Mouse (Mus musculus): ENCODE data around the gene Fosl2. TPM values are rescaled to one million over a fixed set of nuclear protein-coding genes. Genes with fewer than 3 reads are reported as not detected.

Fosl2 gene
- polyA plus RNA-seq, 1 experiment from 2014 or later, result 6.2 TPM

DNA sequence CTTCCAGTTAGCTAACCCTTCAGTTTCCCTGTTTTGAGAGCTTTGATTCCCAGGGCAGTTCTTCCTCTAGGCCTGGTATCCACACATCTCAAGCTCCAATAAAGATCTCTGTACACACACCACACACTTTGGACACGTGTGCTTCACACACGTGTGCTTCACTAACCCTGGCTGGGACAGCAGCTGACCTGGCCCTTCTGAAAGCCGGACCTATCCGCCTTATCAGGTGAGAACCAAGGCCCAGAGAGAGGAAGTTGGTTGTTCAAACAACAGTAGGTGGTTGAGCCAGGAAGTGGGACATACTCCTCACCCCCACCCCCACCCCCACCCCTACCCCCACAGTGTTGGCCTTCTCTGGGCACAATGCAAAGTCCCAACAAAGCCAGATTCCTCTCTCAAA lies 24.9 kb upstream of the Fosl2 start:
- no peak for ATAC-seq (replicated peaks; ENCODE audit: low FRiP score)
- 84% methylated on average over 4 of the region's 4 CpGs for WGBS
- no peaks in the 10 kb centered on the region for H3K9me3 ChIP-seq (replicated peaks)

DNA sequence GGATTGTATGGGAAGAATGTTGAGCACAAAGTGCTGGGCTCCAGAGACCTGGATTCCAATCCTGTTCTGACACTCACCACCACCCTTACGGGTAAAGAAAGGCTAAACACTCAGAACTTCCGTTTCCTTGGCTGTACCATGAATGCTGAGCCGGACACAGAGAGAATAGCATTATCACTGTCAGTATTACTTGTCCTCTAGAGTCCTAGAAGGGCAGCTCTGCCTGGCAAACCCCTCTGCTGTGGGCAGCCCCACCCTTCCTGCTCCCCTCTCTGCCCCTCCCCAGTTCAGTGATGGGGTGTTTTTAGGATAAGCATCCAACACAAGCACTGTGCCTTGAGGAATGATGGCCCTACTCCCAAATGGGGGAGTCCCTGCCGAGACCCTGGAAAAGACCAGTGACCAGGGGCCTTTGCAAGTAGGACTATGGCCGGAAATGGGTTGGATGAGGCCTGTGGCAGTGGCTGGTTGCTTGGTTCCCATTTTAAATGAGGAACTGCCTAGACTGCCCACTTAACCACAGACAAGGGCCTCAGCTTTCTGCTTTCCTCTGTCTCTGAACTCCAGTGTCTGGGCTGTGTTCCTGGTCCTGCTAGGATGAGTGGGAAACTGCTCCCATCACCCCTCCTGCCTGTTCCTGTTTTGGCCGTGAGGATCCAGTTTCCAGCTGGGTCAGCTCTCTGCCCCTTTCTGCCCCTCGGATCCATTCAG lies 23.2 kb upstream of the Fosl2 start:
- H3K9ac ChIP-seq, result no peak overlapping the region
- no peak overlapping the region for H3K27ac ChIP-seq
- H3K4me3 ChIP-seq (replicated peaks), result no peak overlapping the region
- WGBS, result 73% methylated on average over 7 of the region's 7 CpGs
- no peaks in the 10 kb centered on the region for H3K4me1 ChIP-seq
- H3K27me3 ChIP-seq, result no peaks in the 10 kb centered on the region; the same call in 1 of the 2 replicates
- no peaks in the 10 kb centered on the region for H3K9me3 ChIP-seq (replicated peaks)
- ATAC-seq (replicated peaks; ENCODE audit: low FRiP score), result no peak
- no peak overlapping the region for H3K4me2 ChIP-seq
- no peaks in the 10 kb centered on the region for H3K36me3 ChIP-seq

More for the DNA sequence above, 24.9 kb upstream of the Fosl2 start:
- Histone ChIP-seq H3K4me1 (no peaks in the 10 kb centered on the region), H3K36me3 (no peaks in the 10 kb centered on the region), H3K27ac (no peak overlapping the region), H3K27me3 (no peaks in the 10 kb centered on the region; the same call in 1 of the 2 replicates), H3K4me2 (no peak overlapping the region), H3K9ac (no peak overlapping the region), H3K4me3 (replicated peaks) (no peak overlapping the region)

DNA sequence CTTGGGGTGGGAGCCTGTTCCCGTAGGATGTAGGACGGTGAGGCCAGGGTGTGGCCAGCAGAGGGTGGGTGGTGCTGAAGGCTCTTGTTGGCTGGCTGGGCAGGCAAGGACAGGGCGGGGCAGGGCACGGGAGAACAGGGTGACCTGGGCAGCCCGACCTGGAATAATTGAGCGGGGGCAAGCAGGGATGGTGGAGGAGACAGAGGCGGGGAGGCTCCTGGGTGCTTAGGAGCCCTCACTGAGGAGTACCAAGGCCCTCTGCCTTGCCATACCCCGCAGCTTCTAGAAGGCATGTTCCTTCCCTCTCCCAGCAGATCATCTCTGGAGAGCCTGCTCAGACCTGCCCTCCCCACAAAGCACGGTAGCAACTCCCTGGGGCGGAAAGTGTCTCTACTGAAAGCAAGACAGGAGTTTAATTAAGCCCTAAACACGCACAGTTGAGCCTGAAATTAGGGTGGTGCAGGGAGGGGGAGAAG lies 14.7 kb upstream of the Fosl2 start:
- Histone ChIP-seq H3K9ac (no peak overlapping the region), H3K36me3 (no peaks in the 10 kb centered on the region), H3K4me3 (replicated peaks) (no peak overlapping the region), H3K9me3 (replicated peaks) (no peaks in the 10 kb centered on the region), H3K27me3 (peaks cover 13% of the 10 kb centered on the region; the same call in 1 of the 2 replicates), H3K27ac (no peak overlapping the region), H3K4me2 (peak overlapping the region; percentile 9; the same call in 1 of the 2 replicates), H3K4me1 (peaks cover 13% of the 10 kb centered on the region)
- peak; percentile 71 for ATAC-seq (replicated peaks; ENCODE audit: low FRiP score)
- 43% methylated on average over 11 of the region's 11 CpGs for WGBS

DNA sequence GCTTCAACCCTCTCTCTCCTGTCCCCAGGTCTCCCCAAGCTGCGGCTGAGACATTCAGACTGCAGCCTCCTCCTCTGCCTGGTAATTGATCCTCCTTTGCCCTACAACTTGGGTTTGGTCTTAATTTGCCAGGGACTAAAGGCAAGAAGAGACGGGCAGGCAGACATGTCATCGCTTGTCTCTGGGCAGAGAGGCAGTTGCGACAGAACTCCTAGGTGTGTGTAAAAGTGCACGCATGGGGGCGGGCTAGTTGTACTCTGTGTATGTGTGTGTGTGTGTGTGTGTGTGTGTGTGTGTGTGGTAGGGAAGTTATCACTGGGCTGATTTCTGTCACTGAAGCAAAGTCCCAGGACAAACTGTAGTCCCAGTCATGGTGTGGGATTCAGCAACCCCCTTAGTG lies 13.7 kb upstream of the Fosl2 start:
- H3K4me2 ChIP-seq, result no peak overlapping the region
- ATAC-seq (replicated peaks; ENCODE audit: low FRiP score), result no peak
- WGBS, result 73% methylated on average over 6 of the region's 6 CpGs
- H3K27ac ChIP-seq, result no peak overlapping the region
- no peak overlapping the region for H3K4me3 ChIP-seq (replicated peaks)
- H3K27me3 ChIP-seq, result peaks cover 13% of the 10 kb centered on the region; the same call in 1 of the 2 replicates
- no peaks in the 10 kb centered on the region for H3K36me3 ChIP-seq
- no peak overlapping the region for H3K9ac ChIP-seq
- H3K4me1 ChIP-seq, result peaks cover 13% of the 10 kb centered on the region
- H3K9me3 ChIP-seq (replicated peaks), result no peaks in the 10 kb centered on the region

DNA sequence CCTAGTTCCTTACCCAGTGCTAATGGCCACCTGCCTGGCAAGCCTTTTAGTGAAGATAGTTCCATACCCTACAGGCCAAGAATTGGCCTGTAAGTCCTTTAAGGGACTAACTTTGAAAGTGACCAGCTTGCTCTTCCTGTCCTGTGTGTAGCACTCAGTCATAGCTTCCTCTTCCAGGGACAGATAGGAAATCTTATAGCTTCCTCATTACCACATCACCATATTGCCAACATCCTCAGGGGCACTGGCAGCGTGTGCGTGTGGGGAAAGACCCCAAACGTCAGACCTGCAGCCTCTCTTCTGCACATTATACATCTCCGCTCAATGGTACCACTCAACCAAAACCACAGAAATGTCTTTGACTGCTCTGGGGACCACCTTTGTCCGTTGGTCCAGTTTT lies 13.2 kb upstream of the Fosl2 start:
- WGBS, result 86% methylated on average over 5 of the region's 5 CpGs
- H3K36me3 ChIP-seq, result no peaks in the 10 kb centered on the region
- H3K9me3 ChIP-seq (replicated peaks), result no peaks in the 10 kb centered on the region
- H3K4me2 ChIP-seq, result no peak overlapping the region
- H3K4me3 ChIP-seq (replicated peaks), result no peak overlapping the region
- H3K27me3 ChIP-seq, result peaks cover 13% of the 10 kb centered on the region; the same call in 1 of the 2 replicates
- H3K4me1 ChIP-seq, result peaks cover 13% of the 10 kb centered on the region
- no peak overlapping the region for H3K9ac ChIP-seq
- ATAC-seq (replicated peaks; ENCODE audit: low FRiP score), result no peak
- no peak overlapping the region for H3K27ac ChIP-seq

DNA sequence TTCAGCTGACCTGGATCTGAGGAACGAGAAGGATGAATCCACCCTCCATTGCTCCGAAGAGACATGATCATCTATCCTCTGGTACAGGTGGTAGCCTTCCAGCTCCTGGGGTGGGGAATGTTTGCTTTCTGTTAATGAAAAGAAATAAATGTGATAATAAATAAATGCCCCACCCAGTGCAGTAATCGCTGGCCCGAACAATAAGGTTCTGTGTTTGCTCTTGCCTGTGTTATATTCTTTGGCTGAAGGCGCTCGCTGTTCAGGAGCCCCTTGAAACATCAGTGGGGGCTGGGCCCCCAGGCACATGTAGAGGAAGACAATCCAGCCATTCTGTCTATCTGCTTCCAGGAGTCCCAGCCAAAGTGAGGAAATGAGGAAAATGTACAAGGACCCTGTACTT lies 10.6 kb upstream of the Fosl2 start:
- H3K27ac ChIP-seq, result no peak overlapping the region
- H3K36me3 ChIP-seq, result no peaks in the 10 kb centered on the region
- H3K4me1 ChIP-seq, result peaks cover 13% of the 10 kb centered on the region
- peaks cover 9% of the 10 kb centered on the region; the same call in 1 of the 2 replicates for H3K27me3 ChIP-seq
- H3K9ac ChIP-seq, result no peak overlapping the region
- ATAC-seq (replicated peaks; ENCODE audit: low FRiP score), result no peak
- H3K4me3 ChIP-seq (replicated peaks), result no peak overlapping the region
- H3K9me3 ChIP-seq (replicated peaks), result no peaks in the 10 kb centered on the region
- 86% methylated on average over 6 of the region's 6 CpGs for WGBS
- H3K4me2 ChIP-seq, result no peak overlapping the region

DNA sequence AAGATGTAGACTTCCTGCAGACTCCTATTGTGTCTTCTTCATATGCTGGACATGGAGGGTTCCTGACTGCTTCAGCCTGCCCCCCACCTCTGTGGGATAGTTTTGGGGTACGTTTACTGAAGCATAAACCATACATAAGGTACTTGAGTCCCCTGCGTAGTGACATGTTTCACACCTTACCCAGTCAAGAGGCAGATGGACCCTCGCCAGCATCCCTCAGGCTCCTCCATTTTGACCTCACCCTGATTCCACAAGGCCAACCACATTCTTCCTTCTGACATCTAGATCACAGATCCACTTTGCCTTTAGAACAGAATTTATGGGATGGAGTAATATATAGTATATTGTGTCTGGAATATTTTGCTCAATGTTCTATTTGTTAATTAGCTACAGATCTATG lies 8.4 kb upstream of the Fosl2 start:
- Histone ChIP-seq H3K27me3 (peaks cover 13% of the 10 kb centered on the region; the same call in 1 of the 2 replicates), H3K4me1 (peaks cover 11% of the 10 kb centered on the region), H3K27ac (no peak overlapping the region), H3K4me2 (no peak overlapping the region), H3K9ac (no peak overlapping the region), H3K9me3 (replicated peaks) (no peaks in the 10 kb centered on the region), H3K36me3 (no peaks in the 10 kb centered on the region), H3K4me3 (replicated peaks) (no peak overlapping the region)
- 81% methylated on average over 3 of the region's 3 CpGs for WGBS
- no peak for ATAC-seq (replicated peaks; ENCODE audit: low FRiP score)

DNA sequence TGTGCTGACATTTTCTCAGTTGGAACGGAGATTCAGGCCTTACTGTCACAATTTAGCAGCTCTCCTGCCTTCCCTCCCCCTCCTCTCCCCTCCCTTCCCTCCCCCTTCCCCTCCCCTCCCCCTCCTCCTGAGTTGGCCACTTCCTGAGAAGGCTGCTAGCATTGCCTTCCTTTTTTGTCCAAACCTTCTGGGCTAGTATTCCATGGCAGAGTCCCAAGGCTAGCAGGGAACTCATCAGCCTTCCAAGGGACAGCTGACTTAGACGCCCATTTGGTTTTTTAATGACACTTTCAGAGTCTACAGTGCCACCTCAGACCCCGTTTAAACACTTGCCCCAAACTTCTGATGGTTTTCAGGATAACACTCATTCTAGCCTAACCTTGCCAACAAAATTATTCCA lies 7.7 kb upstream of the Fosl2 start:
- H3K4me2 ChIP-seq, result no peak overlapping the region
- H3K4me3 ChIP-seq (replicated peaks), result no peak overlapping the region
- H3K9ac ChIP-seq, result no peak overlapping the region
- 29% methylated on average over 3 of the region's 3 CpGs for WGBS
- no peaks in the 10 kb centered on the region for H3K9me3 ChIP-seq (replicated peaks)
- peaks cover 13% of the 10 kb centered on the region; the same call in 1 of the 2 replicates for H3K27me3 ChIP-seq
- peaks cover 17% of the 10 kb centered on the region for H3K4me1 ChIP-seq
- H3K27ac ChIP-seq, result no peak overlapping the region
- H3K36me3 ChIP-seq, result no peaks in the 10 kb centered on the region
- no peak for ATAC-seq (replicated peaks; ENCODE audit: low FRiP score)

DNA sequence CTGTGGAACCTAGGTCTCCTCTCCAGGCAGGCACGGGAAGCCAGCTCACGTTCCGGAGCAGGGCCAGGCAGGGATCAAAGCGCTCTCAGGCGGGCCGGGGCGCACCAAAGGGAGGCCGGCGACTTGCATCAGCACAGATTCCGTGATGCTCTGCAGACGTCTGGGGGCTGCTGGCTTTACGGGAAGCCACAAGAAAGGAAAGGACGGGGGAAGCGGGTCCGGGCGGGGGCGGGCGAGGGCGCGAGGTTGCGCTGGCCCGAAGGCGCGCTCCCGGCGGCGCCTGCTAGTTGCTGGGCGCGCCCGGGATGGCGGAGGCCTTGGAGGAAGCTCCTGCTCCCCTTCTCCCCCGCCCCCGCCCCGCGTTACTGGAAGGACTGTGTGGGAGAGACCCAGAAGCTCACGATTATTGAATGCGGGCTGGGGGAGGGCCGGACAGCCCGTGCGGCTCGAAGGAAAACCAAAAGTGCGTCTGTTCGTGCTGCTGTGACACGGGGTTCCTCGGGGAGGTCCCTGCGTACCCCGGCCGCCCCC lies 2.6 kb upstream of the Fosl2 start:
- Histone ChIP-seq H3K4me2 (peak overlapping the region; percentile 91), H3K4me1 (peaks cover 41% of the 10 kb centered on the region), H3K4me3 (replicated peaks) (peak overlapping the region; percentile 70), H3K9ac (peak overlapping the region; percentile 41), H3K9me3 (replicated peaks) (no peaks in the 10 kb centered on the region), H3K27me3 (peaks cover 13% of the 10 kb centered on the region; the same call in 1 of the 2 replicates), H3K27ac (peak overlapping the region; percentile 97), H3K36me3 (no peaks in the 10 kb centered on the region)
- under 1% methylated on average over 48 of the region's 48 CpGs for WGBS
- peak; percentile 28; the same call in 1 of the 2 replicates for ATAC-seq (replicated peaks; ENCODE audit: low FRiP score)

DNA sequence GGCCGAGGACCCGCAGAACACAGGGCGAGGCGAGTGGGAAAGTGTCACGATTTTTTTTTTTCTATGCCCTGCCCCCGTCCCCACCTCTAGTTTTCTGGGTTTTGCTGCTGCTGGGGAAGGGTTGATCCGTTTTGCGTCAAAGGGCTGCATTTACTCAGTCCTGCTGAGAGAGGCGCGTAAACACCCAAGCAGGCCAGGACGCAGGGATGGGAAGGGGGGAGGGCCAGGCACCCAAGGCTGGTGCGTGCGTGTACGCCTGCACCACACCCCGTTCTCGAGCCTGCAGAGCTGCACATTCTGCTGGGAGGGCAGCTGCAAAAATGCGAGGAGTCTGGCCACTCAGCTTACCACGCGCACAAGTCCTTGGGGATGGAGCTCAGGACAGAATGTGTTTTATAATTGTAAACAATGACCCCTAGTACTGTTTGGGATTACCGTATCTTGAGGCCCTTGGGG lies 2.0 kb upstream of the Fosl2 start:
- peak overlapping the region; percentile 41 for H3K9ac ChIP-seq
- peak overlapping the region; percentile 91 for H3K4me2 ChIP-seq
- peaks cover 13% of the 10 kb centered on the region; the same call in 1 of the 2 replicates for H3K27me3 ChIP-seq
- H3K36me3 ChIP-seq, result no peaks in the 10 kb centered on the region
- peaks cover 46% of the 10 kb centered on the region for H3K4me1 ChIP-seq
- no peaks in the 10 kb centered on the region for H3K9me3 ChIP-seq (replicated peaks)
- WGBS, result under 1% methylated on average over 20 of the region's 20 CpGs
- ATAC-seq (replicated peaks; ENCODE audit: low FRiP score), result no peak
- peak overlapping the region; percentile 70 for H3K4me3 ChIP-seq (replicated peaks)
- H3K27ac ChIP-seq, result peak overlapping the region; percentile 97

DNA sequence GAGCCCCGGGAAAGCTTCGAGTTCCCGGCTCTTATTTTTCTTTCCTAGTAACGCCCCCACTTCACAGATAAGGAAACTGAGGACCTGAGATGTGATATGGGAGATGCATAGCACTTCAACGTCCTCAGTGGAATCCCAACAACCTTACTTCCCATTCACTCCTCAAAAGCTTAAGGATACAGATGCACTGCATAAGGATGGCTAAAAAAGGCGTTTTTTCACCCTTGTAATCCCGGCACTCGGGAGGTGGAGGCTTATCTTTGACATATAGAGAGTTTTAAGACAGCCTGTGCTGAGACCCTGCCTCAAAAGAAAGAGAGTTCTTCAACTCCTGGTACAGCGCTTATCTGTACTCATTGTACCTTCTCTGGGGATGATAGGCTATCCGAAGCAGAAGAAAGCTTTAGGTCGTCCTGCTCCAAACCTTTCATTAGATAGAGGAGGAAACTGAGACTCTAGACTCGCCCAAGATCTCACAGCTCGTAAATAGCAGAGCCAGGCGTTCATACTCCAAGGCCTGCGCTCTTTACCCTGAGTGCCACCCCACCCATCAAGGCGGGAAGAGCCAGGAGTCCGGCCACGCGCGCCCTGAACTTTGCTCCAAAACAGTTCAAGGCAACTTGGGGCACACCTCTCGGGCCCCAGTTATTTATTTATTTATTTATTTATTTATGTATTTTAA lies 1.4 kb upstream of the Fosl2 start:
- no peak for ATAC-seq (replicated peaks; ENCODE audit: low FRiP score)
- H3K36me3 ChIP-seq, result no peaks in the 10 kb centered on the region
- peak overlapping the region; percentile 67 for H3K9ac ChIP-seq
- H3K4me1 ChIP-seq, result peaks cover 52% of the 10 kb centered on the region
- WGBS, result 3% methylated on average over 21 of the region's 21 CpGs
- peaks cover 13% of the 10 kb centered on the region; the same call in 1 of the 2 replicates for H3K27me3 ChIP-seq
- H3K9me3 ChIP-seq (replicated peaks), result no peaks in the 10 kb centered on the region
- peak overlapping the region; percentile 91 for H3K4me2 ChIP-seq
- peak overlapping the region; percentile 70 for H3K4me3 ChIP-seq (replicated peaks)
- H3K27ac ChIP-seq, result peak overlapping the region; percentile 97

DNA sequence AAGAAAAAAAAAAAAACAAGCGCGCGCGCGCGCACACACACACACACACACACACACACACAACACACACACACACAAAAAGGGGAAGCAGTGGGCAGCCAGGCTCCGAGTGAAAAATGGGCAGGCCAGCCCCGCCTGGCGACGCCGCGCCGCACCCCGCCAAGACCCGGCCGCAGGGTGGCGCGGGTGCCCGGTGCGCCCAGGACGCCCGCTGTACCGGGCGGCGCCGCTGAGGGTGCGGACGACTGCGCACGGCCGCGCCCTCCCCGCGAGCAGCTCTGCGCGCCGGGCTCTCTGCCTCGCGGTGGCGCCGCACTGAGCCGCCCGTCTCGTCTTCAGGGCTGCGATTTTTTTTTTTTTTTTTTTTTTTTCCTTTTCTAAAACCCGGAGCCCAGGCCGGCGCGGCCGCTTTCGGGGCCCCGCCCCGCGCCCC lies 682 bp upstream of the Fosl2 start:
- Histone ChIP-seq H3K9ac (peak overlapping the region; percentile 67), H3K27me3 (peaks cover 8% of the 10 kb centered on the region; the same call in 1 of the 2 replicates), H3K4me2 (peak overlapping the region; percentile 91), H3K36me3 (no peaks in the 10 kb centered on the region), H3K27ac (peak overlapping the region; percentile 97), H3K4me1 (peaks cover 57% of the 10 kb centered on the region), H3K4me3 (replicated peaks) (peak overlapping the region; percentile 70), H3K9me3 (replicated peaks) (no peaks in the 10 kb centered on the region)
- 0% methylated on average over 43 of the region's 54 CpGs for WGBS
- peak; percentile 40 for ATAC-seq (replicated peaks; ENCODE audit: low FRiP score)
